25 mouse cellular contexts compared by ENCODE assay signal in the genomic region with DNA sequence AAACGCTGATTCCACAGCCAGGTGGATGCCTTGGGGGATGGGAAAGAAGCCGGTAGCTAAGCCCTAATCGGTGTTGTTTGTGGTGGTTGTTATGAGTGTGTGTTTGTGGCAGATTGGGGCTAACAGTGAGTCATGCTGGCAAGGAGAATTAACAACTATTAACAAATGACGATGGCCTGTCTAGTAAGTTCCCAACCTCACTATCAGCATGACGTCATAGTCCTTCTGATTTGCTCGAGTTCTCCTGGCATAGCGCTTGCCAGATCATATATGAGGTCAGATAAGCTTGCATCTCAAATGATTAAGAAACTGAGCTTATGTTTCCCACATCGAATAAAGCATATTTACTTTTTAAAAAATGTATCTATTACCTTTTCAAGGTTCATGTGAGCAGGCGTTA.
"Had no signal": no experiment of that assay in that cellular context is flagged by ENCODE, and none has a peak within 500 bp of the region (broad histone marks: within the 10 kb centered on the region; RNA-seq: fewer than 3 reads in every experiment).

No protein-coding gene starts in this region.

- H3K9me3 ChIP-seq: heart, embryonic 13.5 days; heart, embryonic 15.5 days; hindbrain, embryonic 13.5 days; hindbrain, embryonic 15.5 days; kidney, embryonic 15.5 days; limb, embryonic 10.5 days; limb, embryonic 12.5 days; liver, embryonic 13.5 days had no signal

- H3K27me3 ChIP-seq: heart, embryonic 13.5 days; heart, embryonic 15.5 days; hindbrain, embryonic 13.5 days; hindbrain, embryonic 15.5 days; kidney, embryonic 15.5 days; limb, embryonic 12.5 days; liver, embryonic 13.5 days had no signal

- DNase-seq: gastrocnemius, postnatal 14 days; gastrocnemius, postnatal 36 days; heart, adult 11 months; heart, adult 2 months; heart, postnatal 14 days; heart, postnatal 36 days; kidney, adult 18-20 months; kidney, adult 8-10 months; kidney, postnatal 14 days; kidney, postnatal 36 days; layer of hippocampus, adult 9-11 months; layer of hippocampus, postnatal 36 days; liver; liver, embryonic 13.5 days had no signal

- ATAC-seq: hindbrain, postnatal 0 days had no signal

- H3K36me3 ChIP-seq: heart, embryonic 13.5 days; heart, embryonic 15.5 days; hindbrain, embryonic 13.5 days; hindbrain, embryonic 15.5 days; kidney, embryonic 15.5 days; limb, embryonic 10.5 days; limb, embryonic 12.5 days; liver, embryonic 13.5 days had no signal

- H3K4me3 ChIP-seq: heart, adult 2 months; heart, embryonic 13.5 days; heart, embryonic 15.5 days; hindbrain, embryonic 13.5 days; hindbrain, embryonic 15.5 days; kidney, embryonic 15.5 days; limb, embryonic 10.5 days; limb, embryonic 12.5 days; liver, embryonic 13.5 days had no signal

- H3K4me2 ChIP-seq: heart, embryonic 11.5 days; heart, embryonic 13.5 days; heart, embryonic 15.5 days; hindbrain, embryonic 13.5 days; hindbrain, embryonic 15.5 days; kidney, embryonic 15.5 days; limb, embryonic 12.5 days; liver, embryonic 11.5 days; liver, embryonic 13.5 days had no signal

- H3K4me1 ChIP-seq: heart, embryonic 13.5 days; heart, embryonic 15.5 days; hindbrain, embryonic 13.5 days; hindbrain, embryonic 15.5 days; kidney, embryonic 15.5 days; limb, embryonic 10.5 days; limb, embryonic 12.5 days; liver, embryonic 13.5 days had no signal

- H3K27ac ChIP-seq: heart, adult 2 months; heart, embryonic 13.5 days; heart, embryonic 15.5 days; hindbrain, embryonic 13.5 days; hindbrain, embryonic 15.5 days; hindbrain, postnatal 0 days; kidney, embryonic 15.5 days; kidney, postnatal 0 days; limb, embryonic 10.5 days; limb, embryonic 12.5 days; liver, embryonic 13.5 days had no signal

- H3K9ac ChIP-seq: heart, embryonic 13.5 days; heart, embryonic 15.5 days; hindbrain, embryonic 13.5 days; hindbrain, embryonic 15.5 days; kidney, embryonic 15.5 days; limb, embryonic 12.5 days; liver, embryonic 13.5 days had no signal
